Mouse (Mus musculus): ENCODE results near the gene Misp.
A peak's percentile ranks its signal among the peaks of the same experiment; 100 is the strongest.

Gene Misp

DNA sequence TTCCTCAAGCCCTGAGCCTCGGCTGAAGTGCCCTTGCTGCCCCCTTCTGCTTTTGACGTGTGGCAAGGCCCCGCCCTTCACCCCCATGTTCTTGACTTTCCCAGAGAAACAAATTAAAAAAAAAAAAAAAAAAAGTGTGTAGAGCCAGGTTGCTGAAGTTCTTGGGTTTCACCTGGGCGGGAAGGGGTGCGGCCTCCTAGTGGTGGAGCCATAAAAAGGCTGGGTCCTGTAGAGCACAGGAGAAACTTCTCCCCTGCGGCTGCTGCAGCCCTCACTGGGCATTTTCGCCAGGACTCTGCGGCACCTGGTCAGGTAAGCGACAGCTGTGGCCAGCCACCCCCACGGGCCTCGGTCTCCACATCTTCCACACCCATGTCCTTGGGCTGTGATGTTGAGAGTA, at the start of gene Misp:
Gene Misp (plus strand): TSS at position 208 of the 400 bp plus-strand sequence.
- no peak for DNase-seq (ENCODE audit: low read depth)

DNA sequence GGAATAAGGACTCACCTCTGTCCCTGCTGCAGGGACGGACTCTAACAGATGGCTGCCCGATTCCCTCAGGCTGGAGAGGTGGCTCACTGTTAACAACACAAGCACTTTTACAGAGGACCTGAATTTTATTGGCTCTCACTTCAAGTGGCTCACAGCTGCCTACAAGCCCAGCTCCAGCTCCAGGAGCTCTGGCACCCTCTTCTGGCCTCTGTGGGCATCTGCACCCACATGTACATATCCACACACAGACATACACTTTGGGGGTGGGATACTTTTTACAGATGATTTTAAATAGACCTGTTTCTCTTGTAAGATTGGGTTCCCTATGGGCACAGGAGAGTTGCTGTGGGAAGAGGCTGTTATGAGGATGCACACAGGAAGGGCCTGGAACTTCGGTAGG, 48.5 kb upstream of the Misp start:
- no peak for DNase-seq (ENCODE audit: low read depth)

DNA sequence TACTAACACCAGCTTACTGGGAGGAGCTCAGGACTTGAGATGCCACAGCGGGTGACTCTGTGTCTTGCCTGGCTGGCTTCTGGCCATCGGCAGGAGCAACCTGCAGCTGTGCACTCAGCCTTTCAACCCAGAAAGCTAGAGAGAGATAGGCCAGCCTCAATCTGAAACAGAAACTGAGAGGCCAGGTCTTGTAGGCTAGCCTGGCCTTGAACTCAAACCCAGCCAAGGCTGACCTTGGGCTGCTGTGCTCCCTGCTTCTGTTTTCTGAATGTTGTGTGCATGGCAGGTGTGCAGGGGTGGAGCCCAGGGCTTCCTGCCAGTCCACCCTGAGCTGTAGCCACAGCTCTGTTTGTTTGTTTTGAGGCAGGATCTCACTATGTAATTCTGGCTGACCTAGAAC, 47.6 kb upstream of the Misp start:
- DNase-seq (ENCODE audit: low read depth), result no peak

DNA sequence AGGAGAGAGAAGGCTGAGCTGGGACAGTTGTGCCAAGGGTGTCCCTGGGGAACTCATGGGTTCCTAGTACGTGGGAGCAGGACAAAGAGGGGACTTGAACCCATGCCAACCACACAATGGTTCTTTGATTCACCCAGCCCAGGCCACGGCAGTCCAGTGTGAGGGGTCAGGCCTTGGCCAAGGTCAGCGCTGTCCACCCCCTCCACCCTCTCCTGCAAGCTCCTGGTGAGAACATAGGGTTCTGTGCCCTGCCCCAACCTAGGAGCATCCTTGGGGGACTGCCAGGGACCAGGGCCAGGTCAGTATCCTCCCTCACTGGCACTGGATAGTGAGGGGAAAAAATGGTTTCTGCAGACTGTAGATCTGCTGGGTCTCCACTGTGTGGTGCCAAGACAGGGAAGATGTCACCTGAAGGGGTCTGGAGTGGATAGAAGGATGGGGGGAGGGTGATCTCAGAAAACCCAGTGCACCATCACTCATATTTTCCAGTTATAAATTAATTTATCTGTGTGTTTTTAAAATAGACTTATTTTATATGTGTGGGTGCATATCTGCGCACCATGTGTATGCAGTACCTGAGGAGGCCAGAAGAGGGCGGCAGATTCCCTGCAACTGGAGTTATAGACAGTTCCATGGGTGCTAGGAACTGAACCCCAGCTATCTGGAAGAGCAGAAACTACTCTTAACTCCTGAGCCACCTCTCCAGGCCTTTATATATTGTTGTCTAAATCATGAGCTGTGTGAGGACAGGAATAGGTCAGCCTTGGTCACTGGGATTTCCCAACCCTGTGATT, 46.1 kb upstream of the Misp start:
- DNase-seq (ENCODE audit: low read depth), result no peak

DNA sequence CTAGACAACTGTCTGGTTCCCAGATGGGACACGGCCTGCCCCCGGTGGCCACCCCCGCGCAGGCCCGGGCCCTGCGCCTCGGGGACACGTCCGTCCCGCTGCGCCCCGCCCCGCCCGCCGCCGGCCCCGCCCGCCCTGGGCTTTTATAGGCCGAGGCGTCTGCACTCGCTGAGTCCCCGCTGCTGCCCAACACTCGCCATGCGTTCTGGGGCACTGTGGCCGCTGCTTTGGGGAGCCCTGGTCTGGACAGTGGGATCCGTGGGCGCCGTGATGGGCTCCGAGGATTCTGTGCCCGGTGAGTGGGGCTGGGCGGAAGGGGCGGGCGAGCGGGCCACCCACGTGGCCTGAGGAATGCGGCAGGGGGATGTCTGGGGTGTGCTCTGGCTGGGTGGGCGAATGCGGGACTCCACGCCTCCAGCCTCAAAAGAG, 43.7 kb upstream of the Misp start, which contains the start of gene Fstl3:
Gene Fstl3 (plus strand): TSS at position 170 of the 429 bp plus-strand sequence.
- no peak for DNase-seq (ENCODE audit: low read depth)

DNA sequence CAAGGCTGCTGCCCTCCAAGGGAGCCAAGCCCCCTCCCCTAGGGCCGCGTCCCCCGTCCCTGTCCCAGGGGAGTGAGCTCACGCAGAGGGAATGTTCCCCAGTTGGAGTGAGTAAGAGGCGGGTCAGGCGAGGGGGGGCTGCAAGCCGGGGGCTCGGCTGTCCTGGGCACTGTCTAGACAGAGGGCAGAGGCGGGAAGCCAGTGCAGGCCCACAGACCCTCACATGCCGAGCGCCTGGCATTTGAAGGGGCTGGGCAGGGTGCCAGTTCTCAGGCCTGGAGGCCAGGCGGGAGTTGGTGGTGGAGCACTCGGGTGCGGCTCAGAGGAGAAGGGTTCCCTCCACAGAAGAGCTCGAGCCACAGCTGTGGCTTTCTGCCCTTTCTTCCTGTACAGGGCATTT, 42.8 kb upstream of the Misp start:
- DNase-seq (ENCODE audit: low read depth), result no peak

DNA sequence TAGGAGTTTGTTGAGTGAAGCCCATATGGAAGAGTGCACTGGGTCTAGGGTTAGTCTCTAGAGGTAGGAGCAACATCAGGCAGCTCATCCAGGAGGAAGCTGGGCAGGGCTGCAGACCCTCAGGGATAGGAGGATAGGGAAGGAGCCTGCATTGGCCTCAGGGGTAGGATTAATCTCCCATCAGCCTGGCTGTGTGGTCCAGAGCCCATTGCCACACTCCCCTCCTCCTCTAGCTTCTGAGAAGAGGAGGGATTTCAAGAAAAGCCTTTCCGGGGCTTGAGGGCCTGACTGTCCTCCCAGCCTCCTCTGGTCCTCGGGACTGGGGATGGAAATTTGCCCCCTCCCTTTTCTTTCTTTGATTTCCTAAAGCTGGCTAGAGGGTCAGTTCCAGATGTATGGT, 41.6 kb upstream of the Misp start:
- no peak for DNase-seq (ENCODE audit: low read depth)

DNA sequence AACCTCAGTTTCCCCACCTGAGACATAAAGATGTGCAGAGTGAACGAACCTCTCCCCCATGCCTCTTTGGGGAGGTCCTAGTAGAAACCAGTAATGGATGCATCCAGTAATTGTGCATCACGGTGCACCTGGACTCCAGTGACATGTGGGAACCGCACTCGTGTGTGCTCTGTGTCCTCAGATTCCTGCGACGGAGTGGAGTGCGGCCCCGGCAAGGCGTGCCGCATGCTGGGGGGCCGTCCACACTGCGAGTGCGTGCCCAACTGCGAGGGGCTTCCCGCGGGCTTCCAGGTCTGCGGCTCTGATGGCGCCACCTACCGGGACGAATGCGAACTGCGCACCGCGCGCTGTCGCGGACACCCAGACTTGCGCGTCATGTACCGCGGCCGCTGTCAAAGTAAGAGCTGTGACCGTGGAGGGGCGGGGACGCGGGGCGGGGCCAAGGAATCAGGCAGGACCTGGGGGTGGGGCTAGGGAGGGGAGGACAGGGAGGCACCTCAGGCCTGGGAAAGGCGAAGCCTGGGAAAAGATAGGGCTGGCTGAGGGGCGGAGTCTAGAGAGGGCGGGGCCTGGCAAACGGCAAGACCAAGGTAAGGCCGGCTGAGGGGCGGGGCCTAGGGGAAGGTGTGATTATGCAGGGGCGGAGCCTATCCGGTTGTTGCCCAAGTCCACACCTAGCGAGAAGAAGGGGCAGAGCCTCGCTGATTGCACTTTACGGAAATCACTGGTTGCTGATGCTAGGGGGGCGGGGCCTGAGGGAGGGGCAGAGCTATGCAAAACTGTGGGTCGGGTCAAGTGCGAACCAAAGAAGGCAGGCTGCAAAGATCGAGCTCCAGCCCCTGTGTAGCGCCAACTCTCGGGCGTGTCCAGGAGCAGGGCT, 40.8 kb upstream of the Misp start:
- DNase-seq (ENCODE audit: low read depth), result peak; percentile 96

DNA sequence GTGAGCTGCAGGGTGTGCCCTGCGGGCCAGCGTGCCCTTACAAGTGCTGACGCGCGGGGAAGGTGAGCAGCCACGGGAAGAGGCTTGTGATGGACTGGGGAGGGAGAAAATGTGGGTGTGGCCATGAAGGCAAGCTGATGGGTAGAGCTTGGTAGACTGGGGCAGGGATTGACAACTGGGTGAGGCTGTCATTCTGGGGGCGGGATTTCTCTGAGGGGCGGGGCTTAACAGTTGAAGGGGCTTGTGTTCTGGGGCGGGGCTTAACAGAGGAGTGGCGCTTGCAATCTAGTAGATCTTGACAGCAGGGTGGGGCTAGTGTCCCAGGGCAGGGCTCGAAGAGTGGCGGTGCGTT, 40.1 kb upstream of the Misp start:
- DNase-seq (ENCODE audit: low read depth), result no peak

DNA sequence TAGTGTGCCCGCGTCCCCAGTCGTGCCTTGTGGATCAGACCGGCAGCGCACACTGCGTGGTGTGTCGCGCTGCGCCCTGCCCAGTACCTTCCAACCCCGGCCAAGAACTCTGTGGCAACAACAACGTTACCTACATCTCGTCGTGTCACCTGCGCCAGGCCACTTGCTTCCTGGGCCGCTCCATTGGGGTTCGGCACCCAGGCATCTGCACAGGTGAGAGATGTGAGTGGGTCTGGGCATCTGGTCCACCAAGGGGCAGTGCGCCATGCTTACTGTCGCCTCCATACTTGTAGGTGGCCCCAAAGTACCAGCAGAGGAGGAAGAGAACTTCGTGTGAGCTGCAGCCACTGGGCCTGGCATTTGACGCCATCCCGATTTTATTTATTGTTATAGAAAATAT, 39.6 kb upstream of the Misp start:
- no peak for DNase-seq (ENCODE audit: low read depth)

DNA sequence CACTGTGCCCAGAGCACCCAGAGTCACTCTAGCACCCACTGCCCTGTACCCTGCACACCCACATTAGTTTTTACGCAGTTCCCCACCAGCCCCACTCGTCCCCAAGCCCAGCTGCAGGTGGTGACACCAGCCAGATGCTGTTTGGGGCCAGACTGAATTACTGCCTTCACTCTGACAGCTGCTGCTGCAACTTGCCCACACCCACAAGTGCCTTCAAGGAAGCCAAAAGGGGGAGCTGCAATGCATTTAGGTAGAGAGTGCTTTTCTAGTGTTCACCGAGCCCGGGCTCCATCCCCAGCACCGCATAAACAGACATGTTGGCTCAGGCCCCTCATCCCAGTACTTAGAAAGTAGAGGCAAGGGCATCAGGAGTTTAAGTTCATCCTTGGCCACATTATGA, 38.8 kb upstream of the Misp start:
- DNase-seq (ENCODE audit: low read depth), result no peak

DNA sequence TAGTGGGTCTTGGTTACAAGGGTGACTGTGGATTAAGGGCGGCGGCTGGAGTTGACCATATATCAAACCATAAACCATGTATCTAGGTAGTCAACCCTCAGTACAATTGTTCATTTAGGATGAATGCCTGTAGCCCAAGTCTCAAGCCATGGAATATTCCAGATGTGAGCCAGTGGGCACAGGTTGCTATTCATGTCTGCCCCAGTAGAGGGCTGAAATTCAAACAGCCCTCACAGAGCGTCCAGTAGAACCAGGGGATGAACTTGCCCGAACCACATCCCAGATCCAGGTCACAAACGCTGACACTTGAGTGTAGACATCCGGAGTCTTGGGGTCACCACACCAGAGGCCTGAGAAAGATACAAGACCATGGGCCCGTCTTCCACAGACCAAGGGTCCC, 37.7 kb upstream of the Misp start:
- no peak for DNase-seq (ENCODE audit: low read depth)

DNA sequence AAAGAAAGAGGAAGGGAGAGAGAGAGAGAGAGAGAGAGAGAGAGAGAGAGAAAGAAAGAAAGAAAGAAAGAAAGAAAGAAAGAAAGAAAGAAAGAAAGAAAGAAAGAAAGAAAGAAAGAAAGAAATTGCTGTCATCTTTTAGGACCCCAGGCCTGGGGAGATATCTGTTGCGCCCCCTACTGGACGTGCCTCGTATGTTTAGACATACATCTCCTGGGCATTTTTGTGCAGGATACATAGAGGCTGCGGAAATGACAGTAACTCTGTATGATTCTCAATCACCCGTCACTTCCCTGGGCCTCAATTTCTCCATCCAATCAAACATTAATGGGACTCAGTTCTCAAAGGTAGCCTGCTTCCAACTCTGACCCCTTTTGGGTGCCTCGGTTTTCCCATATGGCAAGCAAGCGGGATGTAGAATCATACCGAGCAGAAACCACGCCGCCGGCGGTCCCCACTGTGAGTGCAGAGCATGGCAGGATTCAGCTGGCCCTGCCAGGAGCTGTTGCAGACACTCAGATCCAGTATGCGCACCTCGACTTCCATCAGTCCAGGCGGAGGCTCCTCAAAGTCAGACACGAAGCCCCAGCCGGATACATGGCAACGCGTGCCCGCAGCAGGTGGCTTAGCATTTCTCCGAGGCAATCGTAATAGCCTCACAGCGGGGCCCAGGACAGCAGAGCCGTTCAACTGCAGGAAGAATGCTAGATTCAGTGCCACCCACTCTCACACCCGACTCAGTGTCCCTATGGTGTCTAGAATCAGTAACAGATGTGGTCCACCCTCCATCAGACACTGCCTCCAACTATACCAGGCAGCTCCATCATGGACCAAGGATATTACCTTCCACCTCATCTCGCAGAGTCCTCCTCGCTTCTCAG, 36.6 kb upstream of the Misp start:
- DNase-seq (ENCODE audit: low read depth), result peak; percentile 75

DNA sequence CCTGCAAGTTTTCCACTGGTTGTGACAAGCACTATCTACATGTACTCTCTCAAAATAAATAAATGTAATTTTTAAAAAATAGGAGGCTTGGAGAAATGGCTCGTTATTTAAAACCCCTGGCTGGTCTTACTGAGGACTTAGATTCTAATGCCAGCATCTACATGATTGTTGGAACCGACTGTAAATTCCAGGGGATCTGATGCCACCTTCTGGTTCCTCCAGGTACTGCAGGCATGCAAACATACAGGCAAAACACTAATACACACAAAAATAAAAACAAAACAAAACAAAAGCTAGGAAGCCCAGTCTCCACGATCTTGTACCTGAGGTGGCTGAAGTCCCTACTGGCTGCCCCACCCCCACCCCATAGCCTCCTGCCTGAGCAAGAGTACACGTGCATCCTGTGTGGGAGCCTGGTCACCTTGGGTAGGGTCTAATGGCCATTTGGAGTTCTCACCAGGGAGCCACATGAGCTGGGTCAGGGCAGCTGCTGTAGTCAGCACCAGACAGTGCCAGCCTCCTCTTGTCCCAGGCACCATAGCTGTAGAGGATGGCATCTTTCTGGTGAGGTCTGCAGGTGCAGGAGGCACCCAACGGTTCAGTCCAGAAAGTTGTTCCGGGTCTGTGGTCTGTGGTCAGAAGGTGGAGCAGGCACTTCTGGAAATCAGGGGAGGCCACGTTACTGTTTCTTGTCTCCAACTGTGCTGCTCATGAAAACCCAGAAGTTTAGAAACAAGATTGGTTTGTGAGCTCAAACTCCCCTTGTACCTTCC, 32.2 kb upstream of the Misp start:
- peak; percentile 90 for DNase-seq (ENCODE audit: low read depth)

DNA sequence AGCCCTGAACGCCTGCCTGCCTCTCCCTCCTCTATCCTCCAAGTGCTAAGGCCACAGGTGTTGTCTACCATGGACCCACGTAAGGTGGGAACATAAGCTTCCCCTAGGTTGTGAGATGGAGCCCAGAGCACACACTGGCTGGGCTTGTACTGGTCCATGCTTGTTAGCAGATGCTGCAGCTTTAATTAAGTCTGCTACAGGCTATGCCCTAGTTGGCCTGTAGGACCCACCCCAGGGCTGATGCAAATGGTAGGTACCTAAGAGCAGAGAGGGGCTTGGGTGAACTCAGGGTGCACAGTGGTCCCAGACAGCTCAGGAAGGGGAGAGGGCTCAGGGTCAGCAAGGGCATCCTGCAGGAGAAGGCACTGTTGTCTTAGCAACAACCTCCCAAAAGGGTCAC, 31.2 kb upstream of the Misp start:
- no peak for DNase-seq (ENCODE audit: low read depth)

DNA sequence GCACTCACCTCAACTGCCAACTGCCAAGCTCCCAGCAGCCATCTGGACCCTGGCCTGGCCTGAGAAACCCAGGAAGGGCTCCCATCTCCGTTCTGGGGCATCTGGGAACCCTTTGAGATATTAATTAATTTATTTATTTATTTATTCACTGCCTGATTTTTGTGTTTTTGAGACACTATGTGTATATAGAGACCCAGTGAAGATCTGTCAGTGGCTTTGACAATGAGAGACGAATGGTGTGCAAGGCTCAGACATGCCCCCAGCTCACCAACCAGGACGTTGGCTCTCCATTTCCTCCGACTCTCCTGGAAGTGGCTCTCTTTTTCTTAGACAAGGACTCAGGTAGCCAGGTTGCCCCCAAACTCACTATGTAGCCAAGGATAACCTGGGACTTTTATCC, 29.9 kb upstream of the Misp start, which contains the start of gene Prss57:
Gene Prss57 (minus strand): TSS at position 101 of the 400 bp plus-strand sequence.
- DNase-seq (ENCODE audit: low read depth), result no peak

DNA sequence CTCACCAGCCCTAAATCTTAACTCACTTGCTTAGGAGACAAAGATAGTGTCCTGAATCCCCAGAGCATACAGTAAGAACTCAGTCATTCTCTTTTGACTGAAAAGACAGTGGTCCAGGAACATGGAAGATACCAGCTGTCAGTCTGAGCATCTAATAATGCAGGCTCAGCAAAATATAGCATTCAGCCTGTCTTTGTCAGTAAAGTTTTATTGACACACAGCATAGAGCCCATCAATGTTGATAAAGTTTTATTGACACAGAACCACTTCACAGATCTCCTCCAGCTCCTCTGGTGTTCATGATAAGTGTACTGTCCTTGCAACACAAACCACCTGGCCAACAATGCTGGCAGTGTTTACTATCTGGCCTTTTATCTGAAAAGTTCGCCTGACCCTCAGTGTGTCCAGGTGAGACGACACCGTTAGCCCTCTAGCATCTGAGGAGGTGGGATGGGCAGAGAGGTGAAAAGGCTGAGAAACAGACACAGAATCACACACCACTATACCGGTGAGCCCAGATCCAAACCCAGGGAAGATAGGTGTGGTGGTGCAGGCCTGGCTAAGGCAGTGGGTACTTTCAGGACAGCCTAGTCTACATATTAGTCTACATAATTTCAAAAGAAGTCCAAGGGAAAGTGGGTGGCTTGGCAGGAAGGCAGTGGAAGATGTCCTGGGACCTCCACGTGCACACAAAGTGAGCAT, 28.3 kb upstream of the Misp start:
- no peak for DNase-seq (ENCODE audit: low read depth)

DNA sequence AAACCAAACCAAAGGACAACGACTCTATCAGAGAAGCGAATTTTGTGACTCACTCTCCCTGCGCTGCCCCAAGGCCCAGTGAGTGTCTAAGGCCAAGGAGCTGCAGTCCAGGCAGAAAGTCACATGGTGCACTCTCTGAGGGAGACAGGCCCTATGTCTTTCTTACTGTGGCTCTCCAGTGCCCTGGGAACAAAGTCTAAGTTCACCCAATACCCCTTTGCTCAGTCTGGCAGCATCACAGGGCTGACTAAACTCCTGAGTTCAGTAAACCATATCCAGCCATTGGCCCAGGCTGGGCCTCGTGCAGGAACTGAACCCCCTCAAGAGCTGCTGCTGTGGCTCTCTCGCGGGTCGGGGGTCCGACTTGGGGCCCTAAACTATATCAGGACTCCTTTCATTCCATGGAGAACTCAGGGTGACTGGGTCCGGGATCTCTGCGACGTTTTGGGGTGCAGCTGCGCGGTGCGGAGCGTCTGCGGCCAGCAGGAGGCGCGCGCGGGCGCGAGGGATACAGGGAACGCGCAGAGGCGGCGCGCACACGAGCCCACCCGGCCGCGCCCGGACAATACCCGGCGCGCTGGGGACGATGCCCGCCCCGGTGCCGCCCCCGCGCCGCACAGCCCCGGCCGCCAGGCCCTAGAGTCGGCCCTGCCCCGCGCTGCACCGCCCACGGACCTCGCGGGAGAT, 27.6 kb upstream of the Misp start, which contains the start of gene Palm:
Gene Palm (plus strand): TSS at position 522 of the 687 bp plus-strand sequence.
- peak; percentile 86 for DNase-seq (ENCODE audit: low read depth)

DNA sequence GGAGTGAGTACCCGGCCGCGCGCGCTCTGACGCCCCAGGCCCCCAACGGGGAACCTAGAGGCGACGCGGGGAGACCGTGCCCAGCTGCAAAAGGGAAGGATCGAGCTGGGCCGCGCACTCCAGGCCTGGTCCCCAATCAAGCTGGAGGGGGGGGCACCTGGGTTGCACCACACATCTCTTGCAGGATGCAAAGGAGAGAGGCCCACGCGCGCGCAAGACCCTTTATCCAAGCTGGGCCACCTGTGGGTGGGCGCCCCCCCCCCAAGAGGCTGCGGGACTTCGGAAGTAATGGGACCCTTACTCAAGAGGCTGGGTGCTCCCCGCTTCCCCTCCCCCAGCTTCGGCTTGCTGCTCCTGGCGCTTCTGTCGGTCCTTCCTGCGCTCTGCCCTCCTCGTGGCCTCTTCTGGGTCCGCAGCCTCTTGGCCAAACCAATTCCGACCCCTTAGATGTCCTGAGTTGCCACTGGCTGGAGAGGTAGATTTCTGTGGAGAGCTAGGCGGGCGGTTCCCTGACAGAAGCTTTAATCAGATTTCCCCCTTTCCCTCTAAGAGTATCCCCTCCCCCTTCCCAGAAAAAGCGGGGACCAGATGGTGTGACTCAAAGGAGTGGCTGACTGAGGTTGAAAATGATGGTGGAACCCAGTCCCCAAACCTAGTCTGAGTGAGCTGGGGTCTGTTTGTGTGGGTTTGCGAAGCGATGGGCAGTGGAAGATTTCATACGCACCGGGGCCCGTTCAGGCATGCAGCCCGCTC, 26.9 kb upstream of the Misp start:
- DNase-seq (ENCODE audit: low read depth), result no peak

Measured in naive thymus-derived CD4-positive, alpha-beta T cell, adult 2 months (primary cell).